Mouse (Mus musculus): ENCODE measurements around the gene Rbm14. TPM values are rescaled to one million over a fixed set of nuclear protein-coding genes. Genes with fewer than 3 reads are reported as not detected.
A peak's percentile ranks its signal among the peaks of the same experiment; 100 is the strongest.
"Not testable (repeated sequence)": the region's sequence is repeated elsewhere in the genome, so short reads cannot be mapped to it uniquely, and the experiment has no call there.

Gene Rbm14
- polyA plus RNA-seq, 1 experiment from 2014 or later: 41.5 TPM

DNA sequence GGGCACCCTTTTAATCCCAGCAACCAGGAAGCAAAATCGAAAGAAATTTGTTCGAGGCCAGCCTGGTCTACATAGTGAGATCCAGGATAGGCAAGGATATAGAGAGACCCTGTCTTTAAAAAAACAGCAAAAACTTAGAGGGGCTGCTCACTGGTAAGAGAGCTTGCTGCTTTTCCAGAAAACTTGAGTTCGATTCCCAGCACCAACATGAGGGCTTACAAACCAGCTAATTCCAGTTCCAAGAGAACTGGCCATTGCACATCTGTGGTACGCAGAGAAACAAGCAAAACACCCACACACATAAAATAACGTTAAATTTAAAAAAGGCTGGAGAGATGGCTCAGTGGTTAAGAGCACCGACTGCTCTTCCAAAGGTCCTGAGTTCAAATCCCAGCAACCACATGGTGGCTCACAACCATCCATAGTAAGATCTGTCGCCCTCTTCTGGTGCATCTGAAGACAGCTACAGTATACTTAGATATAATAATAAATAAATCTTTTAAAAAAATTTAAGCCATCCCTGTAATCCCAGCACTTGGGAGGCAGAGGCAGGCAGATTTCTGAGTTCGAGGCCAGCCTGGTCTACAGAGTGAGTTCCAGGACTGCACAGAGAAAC, 1.0 kb upstream of the Rbm14 start:
- peak overlapping the region; percentile 69 for H3K4me2 ChIP-seq (ENCODE audit: low read length)
- not testable (repeated sequence) for H3K36me3 ChIP-seq (ENCODE audit: control insufficient read depth, insufficient read depth, low read length); H3K9me3 ChIP-seq (ENCODE audit: control insufficient read depth, low read length); H3K27me3 ChIP-seq (ENCODE audit: control insufficient read depth, insufficient read depth, low read length); ATAC-seq (ENCODE audit: insufficient number of reproducible peaks, insufficient read depth, low FRiP score, low read depth)
- H3K4me1 ChIP-seq (ENCODE audit: control insufficient read depth in 2 of 2, insufficient read depth in 2 of 2, low read length in 2 of 2): peaks cover 7 to 22% of the 10 kb centered on the region in 2 experiments
- 77% methylated on average over 8 of the region's 8 CpGs for WGBS
- peak overlapping the region; percentile 87 for H3K9ac ChIP-seq (ENCODE audit: low read length)
- H3K4me3 ChIP-seq (ENCODE audit: control insufficient read depth in 1 of 2, insufficient read depth in 1 of 2, low read depth in 1 of 2, low read length in 2 of 2): peak overlapping the region; percentile 75 to 80
- peak overlapping the region; percentile 92 to 97 for H3K27ac ChIP-seq (replicated peaks in 1 of 2; ENCODE audit: control insufficient read depth in 1 of 2, insufficient read depth in 1 of 2, low read depth in 2 of 2, low read length in 2 of 2)

DNA sequence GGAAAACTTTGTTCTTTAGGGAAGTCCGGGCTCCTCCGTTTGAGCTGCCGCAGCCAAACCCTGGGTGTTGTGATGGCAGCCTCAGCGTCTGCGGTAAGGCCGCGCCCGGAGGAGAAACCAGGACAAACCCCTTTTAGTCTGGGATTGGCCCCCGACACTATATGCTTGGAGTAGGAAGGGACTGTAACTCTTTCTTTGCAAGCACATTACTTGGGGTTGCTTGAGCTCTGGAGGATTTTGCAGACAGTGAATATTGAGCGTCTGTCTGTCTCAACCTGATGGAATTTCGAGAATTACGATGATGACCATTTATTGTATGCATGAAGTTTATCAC, 442 bp upstream of the Rbm14 start:
- Histone ChIP-seq H3K27me3 (ENCODE audit: control insufficient read depth, insufficient read depth, low read length) (no peaks in the 10 kb centered on the region), H3K4me1 (ENCODE audit: control insufficient read depth in 2 of 2, insufficient read depth in 2 of 2, low read length in 2 of 2) (peaks cover 7 to 22% of the 10 kb centered on the region in 2 experiments), H3K4me2 (ENCODE audit: low read length) (peak overlapping the region; percentile 69), H3K9me3 (ENCODE audit: control insufficient read depth, low read length) (no peaks in the 10 kb centered on the region), H3K9ac (ENCODE audit: low read length) (peak overlapping the region; percentile 87), H3K27ac (replicated peaks in 1 of 2; ENCODE audit: control insufficient read depth in 1 of 2, insufficient read depth in 1 of 2, low read depth in 2 of 2, low read length in 2 of 2) (peak overlapping the region; percentile 92 to 97), H3K36me3 (ENCODE audit: control insufficient read depth, insufficient read depth, low read length) (no peaks in the 10 kb centered on the region), H3K4me3 (ENCODE audit: control insufficient read depth in 1 of 2, insufficient read depth in 1 of 2, low read depth in 1 of 2, low read length in 2 of 2) (peak overlapping the region; percentile 75 to 80)
- peak; percentile 27 for ATAC-seq (ENCODE audit: insufficient number of reproducible peaks, insufficient read depth, low FRiP score, low read depth)
- 5% methylated on average over 12 of the region's 12 CpGs for WGBS

DNA sequence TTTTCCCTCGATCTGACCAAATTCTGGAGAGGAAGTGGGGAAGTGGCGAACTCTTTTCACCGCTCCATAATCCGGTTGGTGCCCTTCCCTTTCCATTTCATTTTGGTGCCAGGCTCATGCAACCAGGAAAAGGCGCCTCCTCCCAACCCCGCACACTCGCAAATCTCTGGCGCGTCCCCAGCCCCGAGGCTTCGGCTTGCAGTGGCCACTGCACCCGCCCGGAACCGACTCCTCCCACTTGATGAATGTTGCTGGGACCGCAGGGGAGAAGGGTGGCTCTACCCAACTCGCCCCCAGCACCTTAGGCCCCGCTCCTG, 730 bp downstream of the Rbm14 start:
- H3K9me3 ChIP-seq (ENCODE audit: control insufficient read depth, low read length): no peaks in the 10 kb centered on the region
- peaks cover 7 to 24% of the 10 kb centered on the region in 2 experiments for H3K4me1 ChIP-seq (ENCODE audit: control insufficient read depth in 2 of 2, insufficient read depth in 2 of 2, low read length in 2 of 2)
- under 1% methylated on average over 17 of the region's 17 CpGs for WGBS
- peak overlapping the region; percentile 92 to 97 for H3K27ac ChIP-seq (replicated peaks in 1 of 2; ENCODE audit: control insufficient read depth in 1 of 2, insufficient read depth in 1 of 2, low read depth in 2 of 2, low read length in 2 of 2)
- no peaks in the 10 kb centered on the region for H3K36me3 ChIP-seq (ENCODE audit: control insufficient read depth, insufficient read depth, low read length)
- peak overlapping the region; percentile 89 for H3K9ac ChIP-seq (ENCODE audit: low read length)
- H3K4me3 ChIP-seq (ENCODE audit: control insufficient read depth in 1 of 2, insufficient read depth in 1 of 2, low read depth in 1 of 2, low read length in 2 of 2): peak overlapping the region; percentile 75 to 87
- no peak for ATAC-seq (ENCODE audit: insufficient number of reproducible peaks, insufficient read depth, low FRiP score, low read depth)
- H3K27me3 ChIP-seq (ENCODE audit: control insufficient read depth, insufficient read depth, low read length): no peaks in the 10 kb centered on the region
- peak overlapping the region; percentile 89 for H3K4me2 ChIP-seq (ENCODE audit: low read length)

DNA sequence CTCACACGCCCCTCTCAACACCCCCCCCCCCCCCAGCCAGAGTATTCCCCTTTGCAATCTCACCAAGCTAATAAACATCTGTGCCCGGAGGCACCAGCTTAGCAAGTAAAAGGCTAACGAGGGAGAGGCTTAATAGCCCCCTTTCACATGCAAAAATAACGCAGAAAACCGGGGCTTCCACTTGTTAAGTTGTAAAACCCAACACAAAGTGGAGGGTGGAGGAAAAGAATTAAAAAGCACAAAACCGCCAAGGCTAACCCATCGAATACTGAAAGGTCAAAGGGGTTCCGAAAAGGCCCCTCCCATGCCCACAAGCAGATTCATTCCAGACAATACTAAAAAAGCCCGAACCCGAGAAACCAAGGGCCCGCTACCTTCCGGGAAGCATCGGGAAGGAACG, 1.1 kb downstream of the Rbm14 start:
- Histone ChIP-seq H3K9me3 (ENCODE audit: control insufficient read depth, low read length) (no peaks in the 10 kb centered on the region), H3K9ac (ENCODE audit: low read length) (peak overlapping the region; percentile 89), H3K27ac (replicated peaks in 1 of 2; ENCODE audit: control insufficient read depth in 1 of 2, insufficient read depth in 1 of 2, low read depth in 2 of 2, low read length in 2 of 2) (peak overlapping the region in 1 of 2 experiments; percentile 97; a peak in 3 of 4 replicates), H3K4me2 (ENCODE audit: low read length) (peak overlapping the region; percentile 89), H3K4me3 (ENCODE audit: control insufficient read depth in 1 of 2, insufficient read depth in 1 of 2, low read depth in 1 of 2, low read length in 2 of 2) (peak overlapping the region; percentile 75 to 87), H3K4me1 (ENCODE audit: control insufficient read depth in 2 of 2, insufficient read depth in 2 of 2, low read length in 2 of 2) (peaks cover 7 to 27% of the 10 kb centered on the region in 2 experiments), H3K27me3 (ENCODE audit: control insufficient read depth, insufficient read depth, low read length) (no peaks in the 10 kb centered on the region), H3K36me3 (ENCODE audit: control insufficient read depth, insufficient read depth, low read length) (no peaks in the 10 kb centered on the region)
- no peak for ATAC-seq (ENCODE audit: insufficient number of reproducible peaks, insufficient read depth, low FRiP score, low read depth)
- WGBS: under 1% methylated on average over 14 of the region's 14 CpGs

DNA sequence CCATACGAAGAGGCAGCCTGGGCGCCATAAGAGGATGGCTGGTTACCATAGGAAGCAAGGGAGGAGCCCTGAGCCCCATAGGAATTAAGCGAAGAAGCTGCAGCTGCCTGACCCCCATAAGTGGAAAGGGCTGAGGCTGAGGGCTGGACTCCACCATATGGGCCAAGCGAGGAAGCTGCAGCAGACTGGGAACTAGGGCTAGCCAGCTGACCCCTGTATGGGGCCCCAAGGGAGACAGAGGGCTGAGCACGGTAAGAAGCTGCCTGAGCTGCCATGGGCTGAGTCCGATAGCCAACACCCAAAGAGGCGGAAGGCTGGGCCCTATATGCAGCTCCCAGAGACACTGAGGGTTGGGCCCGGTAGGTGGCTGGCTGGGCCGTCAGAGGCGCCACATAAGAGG, 8.2 kb downstream of the Rbm14 start:
- Histone ChIP-seq H3K9me3 (ENCODE audit: control insufficient read depth, low read length) (no peaks in the 10 kb centered on the region), H3K27ac (replicated peaks in 1 of 2; ENCODE audit: control insufficient read depth in 1 of 2, insufficient read depth in 1 of 2, low read depth in 2 of 2, low read length in 2 of 2) (no peak overlapping the region), H3K36me3 (ENCODE audit: control insufficient read depth, insufficient read depth, low read length) (peaks cover 57% of the 10 kb centered on the region), H3K4me3 (ENCODE audit: control insufficient read depth in 1 of 2, insufficient read depth in 1 of 2, low read depth in 1 of 2, low read length in 2 of 2) (no peak overlapping the region), H3K4me2 (ENCODE audit: low read length) (no peak overlapping the region), H3K27me3 (ENCODE audit: control insufficient read depth, insufficient read depth, low read length) (no peaks in the 10 kb centered on the region), H3K9ac (ENCODE audit: low read length) (no peak overlapping the region), H3K4me1 (ENCODE audit: control insufficient read depth in 2 of 2, insufficient read depth in 2 of 2, low read length in 2 of 2) (peaks cover 0 to 19% of the 10 kb centered on the region in 2 experiments; a peak in 2 of 4 replicates)
- WGBS: 85% methylated on average over 10 of the region's 10 CpGs
- no peak for ATAC-seq (ENCODE audit: insufficient number of reproducible peaks, insufficient read depth, low FRiP score, low read depth)

DNA sequence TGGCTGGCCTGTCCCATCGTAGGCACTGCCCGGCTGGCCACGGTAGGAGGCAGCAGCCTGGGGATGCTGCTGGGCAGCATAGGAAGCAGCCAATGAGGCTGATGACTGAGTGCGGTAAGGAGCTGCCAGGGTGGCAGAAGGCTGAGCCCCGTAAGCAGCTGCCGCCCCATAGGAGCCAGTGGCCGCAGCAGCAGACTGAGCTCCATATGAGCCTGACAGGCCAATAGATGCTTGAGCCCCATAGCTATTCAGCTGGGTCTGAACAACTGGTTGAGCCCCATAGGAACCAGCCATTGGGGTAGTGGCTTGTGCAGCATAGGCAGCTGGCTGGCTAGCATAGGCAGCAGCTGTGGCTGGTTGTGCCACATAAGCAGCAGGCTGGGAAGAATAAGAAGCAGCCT, 8.7 kb downstream of the Rbm14 start:
- H3K36me3 ChIP-seq (ENCODE audit: control insufficient read depth, insufficient read depth, low read length): peaks cover 61% of the 10 kb centered on the region
- 95% methylated on average over 7 of the region's 7 CpGs for WGBS

DNA sequence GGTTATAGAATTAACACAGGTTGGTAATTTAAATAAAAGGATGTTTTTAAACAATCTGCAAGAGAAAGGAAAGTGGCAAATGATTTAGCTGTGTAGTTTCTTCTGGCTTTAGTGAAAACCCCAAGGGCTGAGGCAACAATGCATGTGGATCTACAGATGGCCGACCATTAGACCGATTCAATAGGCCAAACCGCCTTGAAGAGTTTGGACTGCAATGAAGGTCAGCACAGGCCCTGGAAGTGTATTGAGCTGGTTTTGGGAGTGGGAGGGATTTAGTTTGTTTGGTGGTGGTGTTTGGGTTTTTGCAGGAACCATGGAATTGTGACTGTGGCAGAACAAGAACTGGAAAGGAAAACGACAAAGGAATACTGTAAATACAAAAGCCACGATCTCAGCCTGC, 12.4 kb downstream of the Rbm14 start:
- ATAC-seq (ENCODE audit: insufficient number of reproducible peaks, insufficient read depth, low FRiP score, low read depth): no peak
- 95% methylated on average over 5 of the region's 5 CpGs for WGBS
- Histone ChIP-seq H3K9ac (ENCODE audit: low read length) (no peak overlapping the region), H3K27ac (replicated peaks in 1 of 2; ENCODE audit: control insufficient read depth in 1 of 2, insufficient read depth in 1 of 2, low read depth in 2 of 2, low read length in 2 of 2) (no peak overlapping the region), H3K9me3 (ENCODE audit: control insufficient read depth, low read length) (no peaks in the 10 kb centered on the region), H3K36me3 (ENCODE audit: control insufficient read depth, insufficient read depth, low read length) (peaks cover 71% of the 10 kb centered on the region), H3K4me3 (ENCODE audit: control insufficient read depth in 1 of 2, insufficient read depth in 1 of 2, low read depth in 1 of 2, low read length in 2 of 2) (no peak overlapping the region), H3K4me2 (ENCODE audit: low read length) (no peak overlapping the region), H3K27me3 (ENCODE audit: control insufficient read depth, insufficient read depth, low read length) (no peaks in the 10 kb centered on the region), H3K4me1 (ENCODE audit: control insufficient read depth in 2 of 2, insufficient read depth in 2 of 2, low read length in 2 of 2) (peaks cover 0 to 12% of the 10 kb centered on the region in 2 experiments; a peak in 2 of 4 replicates)

More for the DNA sequence above, 8.7 kb downstream of the Rbm14 start:
- H3K4me2 ChIP-seq (ENCODE audit: low read length): no peak overlapping the region
- H3K4me1 ChIP-seq (ENCODE audit: control insufficient read depth in 2 of 2, insufficient read depth in 2 of 2, low read length in 2 of 2): peaks cover 0 to 13% of the 10 kb centered on the region in 2 experiments; a peak in 1 of 4 replicates
- no peak overlapping the region for H3K9ac ChIP-seq (ENCODE audit: low read length)
- no peaks in the 10 kb centered on the region for H3K9me3 ChIP-seq (ENCODE audit: control insufficient read depth, low read length)
- no peaks in the 10 kb centered on the region for H3K27me3 ChIP-seq (ENCODE audit: control insufficient read depth, insufficient read depth, low read length)
- no peak for ATAC-seq (ENCODE audit: insufficient number of reproducible peaks, insufficient read depth, low FRiP score, low read depth)
- H3K4me3 ChIP-seq (ENCODE audit: control insufficient read depth in 1 of 2, insufficient read depth in 1 of 2, low read depth in 1 of 2, low read length in 2 of 2): no peak overlapping the region
- H3K27ac ChIP-seq (replicated peaks in 1 of 2; ENCODE audit: control insufficient read depth in 1 of 2, insufficient read depth in 1 of 2, low read depth in 2 of 2, low read length in 2 of 2): no peak overlapping the region

DNA sequence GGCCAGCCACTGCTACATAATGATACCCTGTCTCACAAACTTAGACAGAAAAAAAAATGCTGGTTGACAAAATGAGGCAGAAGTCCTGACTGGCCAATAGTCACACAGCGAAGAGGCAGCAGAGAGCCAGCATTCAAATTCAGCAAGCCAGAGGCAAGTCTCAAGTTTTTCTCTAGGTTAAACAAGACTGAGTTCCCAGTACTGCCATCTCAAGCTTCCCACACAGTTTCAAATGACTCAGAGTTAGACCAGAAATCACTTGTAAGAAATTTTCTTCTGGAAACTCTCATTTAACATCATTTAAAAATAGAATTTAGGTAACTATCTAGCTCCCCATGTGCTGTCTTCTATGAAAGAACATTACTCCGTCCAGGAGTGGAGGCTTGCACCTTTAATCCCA, 13.6 kb downstream of the Rbm14 start:
- 92% methylated on average over 2 of the region's 2 CpGs for WGBS
- Histone ChIP-seq H3K36me3 (ENCODE audit: control insufficient read depth, insufficient read depth, low read length) (peaks cover 59% of the 10 kb centered on the region), H3K27me3 (ENCODE audit: control insufficient read depth, insufficient read depth, low read length) (no peaks in the 10 kb centered on the region), H3K4me1 (ENCODE audit: control insufficient read depth in 2 of 2, insufficient read depth in 2 of 2, low read length in 2 of 2) (peaks cover 0 to 13% of the 10 kb centered on the region in 2 experiments; a peak in 2 of 4 replicates), H3K9me3 (ENCODE audit: control insufficient read depth, low read length) (no peaks in the 10 kb centered on the region), H3K4me2 (ENCODE audit: low read length) (no peak overlapping the region), H3K9ac (ENCODE audit: low read length) (no peak overlapping the region), H3K4me3 (ENCODE audit: control insufficient read depth in 1 of 2, insufficient read depth in 1 of 2, low read depth in 1 of 2, low read length in 2 of 2) (no peak overlapping the region), H3K27ac (replicated peaks in 1 of 2; ENCODE audit: control insufficient read depth in 1 of 2, insufficient read depth in 1 of 2, low read depth in 2 of 2, low read length in 2 of 2) (no peak overlapping the region)
- ATAC-seq (ENCODE audit: insufficient number of reproducible peaks, insufficient read depth, low FRiP score, low read depth): no peak
